Mouse (Mus musculus) Patski (cell line): ENCODE data around the gene Gm49333. TPM values are rescaled to one million over a fixed set of nuclear protein-coding genes. Genes with fewer than 3 reads are reported as not detected.

Source experiments
- ATAC-seq: fragments of 100-300 bp; one replicate; pipeline ENCODE4 v1.8.0; 2021
- CTCF ChIA-PET: fragments of 350-600 bp; sonication (Branson Sonifier 250); formaldehyde crosslinking; loops from one replicate; lab custom pipeline; 2022; ENCODE audit warnings: inconsistent platforms; lab: Charles Lee
- POLR2A ChIA-PET: fragments of 350-600 bp; sonication (Branson Sonifier 250); formaldehyde crosslinking; loops from one replicate; lab custom pipeline; 2022; ENCODE audit warnings: antibody characterized with exemption, inconsistent platforms; lab: Charles Lee
- DNase-seq: peaks from one replicate; pipeline ENCODE4 v3.0.0-alpha.2; 2011; ENCODE audit warnings: low read depth, low spot score
- H3K27me3 ChIP-seq: fragments of 371-371 bp; one replicate; pipeline ENCODE4 v1.5.1; 2021
- CTCF ChIP-seq: fragments of 100-300 bp; IDR thresholded peaks from one replicate; pipeline ENCODE4 v1.5.1; 2021
- in situ Hi-C: fragments of 300-500 bp; cut with MboI; formaldehyde crosslinking; loops from 3 replicates; pipeline ENCODE4 v1.11.1; 2018; ENCODE audit warnings: low pct_unique_long_range_greater_than_20kb, mixed read lengths
- polyA plus RNA-seq: library from polyadenylated mRNA; unstranded; gene quantifications from one replicate; pipeline ENCODE4 v1.2.3, GENCODE M21; 2021

Gm49333 gene
- polyA plus RNA-seq, 1 experiment from 2014 or later = 0.03 TPM

DNA sequence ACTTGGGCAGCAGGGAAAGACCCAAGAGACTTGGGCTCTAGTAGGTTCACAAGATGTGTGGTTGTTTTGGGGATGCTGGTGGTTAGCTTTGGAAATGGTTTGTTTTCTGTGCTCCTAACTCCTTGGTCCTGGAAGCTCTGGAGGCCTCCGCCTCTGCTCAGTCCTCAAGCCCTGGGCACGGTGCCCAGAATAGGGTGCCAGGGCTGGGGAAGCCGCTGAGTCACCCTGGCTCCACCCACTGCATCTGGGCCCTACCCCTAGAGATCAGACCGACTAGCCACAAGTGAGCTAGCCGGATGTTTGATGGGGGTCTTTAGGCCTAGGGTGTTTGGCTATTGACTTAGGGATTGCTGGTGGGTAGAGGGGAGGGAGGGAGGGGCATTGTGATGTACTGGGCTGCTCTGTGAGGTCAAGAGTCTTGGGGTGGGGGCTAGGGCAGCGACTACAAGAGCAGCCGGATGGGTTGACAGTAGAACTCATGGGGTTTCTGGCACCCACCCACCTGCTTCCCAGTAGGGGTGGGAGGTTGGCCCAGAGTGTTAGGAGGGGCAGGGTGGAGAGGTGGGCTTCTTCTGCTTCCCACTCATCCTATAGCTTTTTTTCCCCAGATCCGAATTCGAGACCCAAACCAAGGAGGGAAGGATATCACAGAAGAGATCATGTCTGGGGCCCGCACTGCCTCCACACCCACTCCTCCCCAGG, 66.7 kb downstream of the Gm49333 start:
- TF ChIP-seq CTCF = no peak
- CTCF ChIA-PET = no interaction called here
- no peaks in the 10 kb centered on the region for H3K27me3 ChIP-seq
- peak; percentile 65 for ATAC-seq
- peak; percentile 62 for DNase-seq
- in situ Hi-C loops = no loop called here
- POLR2A ChIA-PET = no interaction called here

DNA sequence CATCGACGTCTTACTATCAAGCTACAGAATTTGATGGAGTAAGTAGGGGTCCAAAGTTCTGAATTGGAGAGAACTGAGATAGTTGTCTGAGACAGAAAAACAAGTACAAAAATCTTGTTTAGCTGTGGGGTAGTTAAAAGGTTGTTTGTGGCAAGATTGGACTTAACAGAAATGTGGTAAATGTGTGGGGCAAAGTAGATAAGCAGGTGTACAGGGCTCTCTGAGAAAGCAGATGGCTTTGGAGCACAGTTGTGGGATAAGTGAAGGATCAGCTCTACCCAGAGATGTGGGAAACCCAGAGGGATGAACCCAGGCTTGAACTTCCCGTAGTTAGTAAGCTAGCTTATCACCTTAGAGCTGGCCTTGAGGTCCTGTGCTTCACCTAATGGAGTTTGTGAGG, 79.4 kb downstream of the Gm49333 start:
- ChIA-PET POLR2A (no interaction called here), CTCF (no interaction called here)
- ATAC-seq (no peak), DNase-seq (no peak)
- no peaks in the 10 kb centered on the region for H3K27me3 ChIP-seq
- in situ Hi-C loops = no loop called here
- no peak for TF ChIP-seq CTCF

DNA sequence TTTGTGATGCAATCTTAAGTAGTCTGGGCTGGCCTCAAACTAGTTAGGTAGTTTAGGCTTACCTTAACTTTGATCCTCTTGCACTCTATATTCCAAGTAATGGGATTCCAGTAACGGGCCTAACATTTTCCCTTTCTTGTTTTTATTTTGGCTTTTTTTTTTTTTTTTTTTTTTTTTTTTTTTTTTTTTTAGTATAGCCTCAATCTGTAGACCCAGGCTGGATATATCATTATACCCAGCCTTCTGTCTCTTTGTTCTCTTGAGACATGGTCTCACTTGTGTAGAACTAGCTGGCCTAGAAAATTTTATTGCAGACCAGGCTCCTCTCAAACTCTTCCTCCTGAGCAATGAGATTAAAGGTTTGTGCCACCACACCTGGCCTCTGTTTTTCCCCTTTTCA, 80.2 kb downstream of the Gm49333 start:
- in situ Hi-C loops = no loop called here
- no peaks in the 10 kb centered on the region for H3K27me3 ChIP-seq
- no peak for DNase-seq
- no peak for TF ChIP-seq CTCF
- CTCF ChIA-PET = interaction anchor here (1.1 kb wide), 1 partner anchor 9 kb away, joined by 3 read pairs; no protein-coding TSS in a partner anchor
- no peak for ATAC-seq
- POLR2A ChIA-PET = no interaction called here

DNA sequence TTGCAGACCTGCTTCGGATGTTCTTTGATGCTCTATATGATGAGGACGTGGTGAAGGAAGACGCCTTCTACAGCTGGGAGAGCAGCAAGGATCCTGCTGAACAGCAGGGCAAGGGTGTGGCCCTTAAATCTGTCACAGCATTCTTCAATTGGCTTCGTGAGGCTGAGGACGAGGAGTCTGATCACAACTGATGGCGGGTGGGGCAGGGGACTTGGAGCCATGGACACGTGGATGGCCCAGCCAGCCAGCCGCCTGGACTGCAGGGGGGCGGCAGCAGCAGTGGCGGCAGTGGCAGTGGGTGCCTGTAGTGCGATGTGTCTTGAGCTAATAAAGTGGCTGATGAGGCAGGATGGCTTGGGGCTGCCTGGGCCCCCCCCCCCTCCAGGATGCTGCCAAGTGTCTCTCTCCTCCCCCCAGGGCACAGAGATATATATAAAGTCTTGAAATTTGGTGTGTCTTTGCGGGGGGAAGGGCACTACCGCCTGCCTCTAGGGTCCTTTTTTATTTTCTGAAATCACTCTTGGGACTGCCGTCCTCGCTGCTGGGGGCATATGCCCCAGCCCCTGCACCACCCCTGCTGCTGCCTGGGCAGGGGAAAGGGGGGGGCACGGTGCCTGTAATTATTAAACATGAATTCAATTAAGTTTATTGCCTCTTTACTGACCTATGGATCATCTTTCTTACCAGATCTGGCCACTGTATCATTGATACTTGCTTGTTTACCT, 81.0 kb downstream of the Gm49333 start:
- DNase-seq = no peak

DNA sequence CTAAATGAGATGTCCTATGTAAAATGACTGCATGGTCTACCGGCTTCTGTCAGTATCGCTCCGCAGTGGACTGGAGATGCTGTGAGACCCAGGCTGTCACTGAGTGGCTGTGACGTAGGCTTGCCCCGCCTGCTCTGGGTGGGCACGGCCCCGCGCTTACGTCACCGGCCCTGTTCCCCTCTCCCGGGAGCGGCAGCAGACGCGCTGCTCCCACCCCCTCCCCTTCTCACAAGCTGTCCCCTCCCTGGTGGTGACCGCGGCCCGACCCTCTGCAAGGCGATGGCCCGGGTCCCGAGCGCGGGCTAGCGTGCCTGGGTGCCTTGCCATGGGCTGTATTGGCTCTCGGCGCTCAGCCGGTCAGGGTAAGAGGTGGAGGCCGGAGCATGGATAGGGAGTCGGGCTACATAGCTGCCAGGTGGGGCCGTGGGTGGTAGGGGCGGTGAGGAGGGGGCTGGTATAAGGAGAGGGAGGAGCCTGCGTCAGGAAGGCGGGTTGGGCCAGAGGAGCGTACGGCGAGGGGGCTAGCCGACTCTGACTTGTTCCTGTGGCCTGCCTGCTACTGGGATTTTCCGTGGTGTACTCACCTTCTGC, 81.8 kb downstream of the Gm49333 start, which contains the start of gene Fam131a:
TSS of gene Fam131a (plus strand) at position 131 of the 591 bp plus-strand sequence.
- ATAC-seq = no peak
- CTCF ChIA-PET = no interaction called here
- no peak for DNase-seq
- POLR2A ChIA-PET = no interaction called here
- in situ Hi-C loops = no loop called here
- H3K27me3 ChIP-seq = no peaks in the 10 kb centered on the region
- no peak for TF ChIP-seq CTCF

More for the DNA sequence above, 81.0 kb downstream of the Gm49333 start:
- in situ Hi-C loops = no loop called here
- no peak for TF ChIP-seq CTCF
- ATAC-seq = no peak
- no peaks in the 10 kb centered on the region for H3K27me3 ChIP-seq
- ChIA-PET CTCF (interaction anchor here (1.1 kb wide), 1 partner anchor 10 kb away, joined by 3 read pairs; no protein-coding TSS in a partner anchor), POLR2A (no interaction called here)

DNA sequence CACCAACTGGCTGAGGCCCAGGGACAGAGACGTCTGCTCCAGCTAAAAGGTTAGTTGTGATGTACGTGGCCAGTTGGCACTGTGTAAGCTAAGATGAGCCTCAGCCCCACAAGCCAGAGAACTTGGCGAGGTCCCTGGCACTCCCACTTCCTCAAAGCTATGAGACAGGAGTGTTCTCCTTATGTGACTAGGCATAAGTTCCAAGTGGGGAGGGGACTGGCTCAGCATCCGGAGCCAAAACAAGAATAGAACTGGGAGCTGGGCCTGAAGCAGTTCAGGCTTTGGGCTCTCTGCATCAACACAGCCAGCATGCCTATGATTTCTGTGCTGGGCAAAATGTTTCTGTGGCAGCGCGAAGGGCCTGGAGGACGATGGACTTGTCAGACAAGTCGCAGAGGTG, 83.4 kb downstream of the Gm49333 start:
- no peaks in the 10 kb centered on the region for H3K27me3 ChIP-seq
- no peak for TF ChIP-seq CTCF
- DNase-seq (no peak), ATAC-seq (no peak)
- CTCF ChIA-PET = no interaction called here
- POLR2A ChIA-PET = no interaction called here
- in situ Hi-C loops = no loop called here

Other genes starting within 250 kb of the Gm49333 start
- gene Abcc5, start 185.2 kb upstream of the Gm49333 start, polyA plus RNA-seq = 60.2 TPM
- gene Eif2b5, start 112.8 kb upstream of the Gm49333 start, polyA plus RNA-seq = 82.8 TPM
- 52.8 TPM for gene Dvl3, start 94.6 kb upstream of the Gm49333 start, polyA plus RNA-seq
- gene Ap2m1, start 76.1 kb upstream of the Gm49333 start, polyA plus RNA-seq = 707 TPM
- gene Abcf3, start 63.0 kb upstream of the Gm49333 start, polyA plus RNA-seq = 61.5 TPM
- gene Vwa5b2, start 22.1 kb upstream of the Gm49333 start, polyA plus RNA-seq = 0.55 TPM
- 8.6 TPM for gene Eef1akmt4, start within 50 bp of the Gm49333 start, polyA plus RNA-seq
- 21.5 TPM for gene Alg3, start 125 bp downstream of the Gm49333 start, polyA plus RNA-seq
- 11.5 TPM for gene Camk2n2, start 9.7 kb downstream of the Gm49333 start, polyA plus RNA-seq
- gene Ece2, start 18.2 kb downstream of the Gm49333 start, polyA plus RNA-seq = 0.12 TPM
- gene Psmd2, start 40.0 kb downstream of the Gm49333 start, polyA plus RNA-seq = 289 TPM
- gene Eif4g1, start 56.7 kb downstream of the Gm49333 start, polyA plus RNA-seq = 336 TPM
- 0.69 TPM for gene Fam131a, start 81.6 kb downstream of the Gm49333 start, polyA plus RNA-seq
- 38.4 TPM for gene Polr2h, start 106.1 kb downstream of the Gm49333 start, polyA plus RNA-seq
- 14.3 TPM for gene Clcn2, start 106.1 kb downstream of the Gm49333 start, polyA plus RNA-seq
- 1.8 TPM for gene Chrd, start 121.5 kb downstream of the Gm49333 start, polyA plus RNA-seq
- 0.18 TPM for gene Thpo, start 122.9 kb downstream of the Gm49333 start, polyA plus RNA-seq